Mouse (Mus musculus): ENCODE measurements around the gene Rab3c. TPM values are rescaled to one million over a fixed set of nuclear protein-coding genes. Genes with fewer than 3 reads are reported as not detected.
A peak's percentile ranks its signal among the peaks of the same experiment; 100 is the strongest.

Rab3c gene
- total RNA-seq, 4 experiments from 2014 or later, result 164 to 218 (median 172) TPM

- DNase-seq (ENCODE audit: low spot score in 2 of 2), result no peak
Measured at GRCm38 (mm10) chr13:110024381-110025161, 256.2 kb downstream of the Rab3c start.

GRCm38 (mm10) chr13:110023031-110023430, 257.8 kb downstream of the Rab3c start:
- no peak for DNase-seq (ENCODE audit: low spot score in 2 of 2)

GRCm38 (mm10) chr13:110019774-110020173, 261.0 kb downstream of the Rab3c start:
- no peak for DNase-seq (ENCODE audit: low spot score in 2 of 2)

- no peak for DNase-seq (ENCODE audit: low spot score in 2 of 2)
Measured at GRCm38 (mm10) chr13:110018941-110019743, 261.7 kb downstream of the Rab3c start.

- peak; percentile 66 to 84 for DNase-seq (ENCODE audit: low spot score in 2 of 2)
Measured at GRCm38 (mm10) chr13:110018431-110018901, 262.3 kb downstream of the Rab3c start.

GRCm38 (mm10) chr13:110012029-110012428, 268.8 kb downstream of the Rab3c start:
- DNase-seq (ENCODE audit: low spot score in 2 of 2), result no peak

- DNase-seq (ENCODE audit: low spot score in 2 of 2), result no peak
Measured at GRCm38 (mm10) chr13:110010876-110011275, 269.9 kb downstream of the Rab3c start.

- DNase-seq (ENCODE audit: low spot score in 2 of 2), result no peak
Measured at GRCm38 (mm10) chr13:110008539-110008938, 272.3 kb downstream of the Rab3c start.

GRCm38 (mm10) chr13:110006106-110006781, 274.6 kb downstream of the Rab3c start:
- DNase-seq (ENCODE audit: low spot score in 2 of 2), result no peak

Other genes starting within 250 kb of the Rab3c start
- not detected for gene Gapt, start 76.2 kb upstream of the Rab3c start, total RNA-seq (2022)
- 100 to 1,000 TPM; 223 to 254 (median 243) TPM for gene Plk2, start 114.0 kb upstream of the Rab3c start, total RNA-seq (2022)

Measured in layer of hippocampus, adult 8-10 months (tissue).